Mouse (Mus musculus) urinary bladder, postnatal 25 days (tissue): ENCODE data around the gene Siah2.

Experiments
- DNase-seq: peaks from one replicate; pipeline ENCODE4 v3.0.0; 2022; ENCODE audit warnings: low spot score

The Siah2 gene

DNA sequence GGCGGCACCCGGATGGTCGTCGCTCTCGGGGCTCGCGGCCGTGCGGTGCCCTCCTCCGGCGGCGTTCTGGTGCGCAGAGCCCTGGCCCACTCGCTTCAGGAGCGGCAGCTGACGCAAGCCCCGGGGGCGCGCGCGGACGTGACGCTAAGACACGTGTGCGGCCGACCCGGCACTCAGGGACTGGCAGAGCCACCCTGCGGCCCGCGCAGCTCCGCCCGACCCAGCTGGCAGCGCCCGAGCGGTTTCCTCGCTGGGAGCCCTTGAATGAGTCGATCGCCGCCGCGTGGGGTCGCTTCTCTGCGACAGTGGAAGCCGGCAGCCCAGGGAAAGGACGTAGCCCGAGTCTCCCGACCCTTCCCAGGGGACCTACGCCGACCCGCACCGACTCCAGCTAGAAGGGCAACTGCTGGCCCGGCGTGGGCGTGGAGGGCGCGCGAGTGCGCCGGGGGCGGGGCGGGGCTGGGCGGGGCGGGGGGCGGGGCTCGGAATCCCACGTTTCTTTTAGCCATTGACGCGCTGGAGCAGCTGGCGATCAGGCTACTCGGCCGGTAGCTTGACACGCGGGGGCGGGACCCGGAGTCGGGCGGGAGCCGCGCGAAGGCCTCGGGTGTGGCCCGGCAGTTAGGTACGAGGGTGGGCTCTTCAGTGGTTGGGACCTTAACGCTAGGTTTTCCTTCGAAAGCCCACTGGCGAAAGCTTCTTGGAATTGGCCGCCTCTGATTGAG lies at the start of gene Siah2:
TSS of gene Siah2 (minus strand) at position 404 of the 725 bp plus-strand sequence.
- peak; percentile 81 for DNase-seq

- DNase-seq, result no peak
These were observed 47.3 kb upstream of the Siah2 start for GRCm38 (mm10) chr3:58739536-58739935.

- DNase-seq, result no peak
These were observed 46.3 kb upstream of the Siah2 start for GRCm38 (mm10) chr3:58738346-58739089.

DNA sequence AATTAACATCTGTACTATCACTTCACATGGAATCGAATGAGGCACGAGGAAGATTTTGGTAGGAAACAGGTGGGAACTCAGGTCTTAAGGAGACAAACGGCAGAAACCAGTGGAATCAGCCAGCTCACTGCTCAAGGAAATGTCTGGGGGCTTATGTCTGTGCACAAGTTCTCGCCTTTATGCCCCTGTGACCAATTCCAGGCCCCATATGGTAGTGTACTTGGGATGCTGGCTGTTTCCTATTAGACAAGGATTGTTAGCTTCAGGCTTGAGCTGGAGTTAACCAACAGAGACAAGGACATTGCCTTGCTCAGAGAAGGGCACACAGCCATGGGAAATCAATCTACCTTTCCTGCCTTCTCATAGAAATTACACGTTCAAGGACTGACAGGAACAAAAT lies 39.3 kb upstream of the Siah2 start:
- no peak for DNase-seq

GRCm38 (mm10) chr3:58730580-58730979 lies 38.4 kb upstream of the Siah2 start:
- DNase-seq, result no peak

GRCm38 (mm10) chr3:58729549-58729948 lies 37.3 kb upstream of the Siah2 start:
- no peak for DNase-seq

- no peak for DNase-seq
These were observed 35.4 kb upstream of the Siah2 start for GRCm38 (mm10) chr3:58727601-58728000.

DNA sequence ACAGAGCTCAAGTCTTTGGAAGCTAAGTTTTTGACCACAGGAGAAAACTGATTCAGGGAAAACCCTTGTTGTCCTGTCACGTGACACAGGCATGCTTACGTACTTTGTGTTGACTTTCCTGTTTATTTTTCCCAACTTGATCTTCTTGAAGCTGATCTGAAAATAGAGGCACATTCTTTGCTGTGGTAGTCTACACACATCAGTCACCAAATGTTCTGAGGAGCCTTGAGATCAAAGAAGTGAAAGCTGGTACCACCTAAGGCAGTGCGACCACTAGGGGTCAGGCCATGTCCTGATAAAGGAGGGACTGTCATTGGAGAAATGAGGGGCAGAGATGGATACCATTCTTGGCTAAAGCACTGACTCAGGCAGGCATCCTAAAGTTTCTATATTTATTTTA lies 34.8 kb upstream of the Siah2 start:
- no peak for DNase-seq

DNA sequence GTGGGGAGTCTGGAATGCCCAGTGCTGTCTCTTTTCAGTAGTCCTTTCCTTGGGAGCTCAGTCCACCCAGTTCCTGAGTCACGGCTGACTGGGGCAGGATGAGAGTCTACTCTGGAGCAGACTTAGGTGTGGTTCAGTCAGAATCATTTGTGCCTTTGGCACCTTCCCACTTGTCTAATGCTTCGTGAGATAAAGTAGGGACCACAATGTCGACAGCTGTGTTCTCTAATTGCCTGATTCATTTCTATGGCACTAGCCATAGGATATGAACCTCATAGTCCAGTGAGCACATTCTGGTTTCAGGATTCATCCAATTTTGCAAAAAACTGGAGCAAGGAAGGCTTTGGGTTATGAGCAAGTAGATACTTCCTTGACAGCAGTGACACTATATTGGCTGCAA lies 34.2 kb upstream of the Siah2 start:
- DNase-seq, result no peak

- DNase-seq, result no peak
These were observed 32.6 kb upstream of the Siah2 start for GRCm38 (mm10) chr3:58724815-58725214.

GRCm38 (mm10) chr3:58723656-58724055 lies 31.5 kb upstream of the Siah2 start:
- no peak for DNase-seq

GRCm38 (mm10) chr3:58719461-58720230 lies 27.4 kb upstream of the Siah2 start:
- no peak for DNase-seq

GRCm38 (mm10) chr3:58716705-58717104 lies 24.5 kb upstream of the Siah2 start:
- no peak for DNase-seq

DNA sequence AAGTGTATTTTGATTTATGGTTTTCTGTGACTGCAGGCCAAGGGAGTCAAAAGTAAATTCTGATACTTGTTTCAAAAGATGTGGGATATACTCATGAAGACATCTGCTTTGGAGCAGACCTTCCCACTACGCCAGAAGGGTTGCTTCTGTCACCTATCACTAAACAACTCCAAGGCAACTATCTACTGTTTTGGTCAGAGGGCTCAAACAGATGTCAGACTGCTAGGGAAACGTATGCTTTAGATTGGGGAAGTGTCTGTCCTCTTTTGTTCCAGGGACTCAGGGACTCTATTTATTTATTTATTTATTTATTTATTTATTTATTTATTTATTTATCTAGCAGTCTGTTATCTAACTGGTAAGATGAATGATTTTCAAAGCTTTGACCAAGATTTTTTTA lies 22.6 kb upstream of the Siah2 start:
- no peak for DNase-seq

DNA sequence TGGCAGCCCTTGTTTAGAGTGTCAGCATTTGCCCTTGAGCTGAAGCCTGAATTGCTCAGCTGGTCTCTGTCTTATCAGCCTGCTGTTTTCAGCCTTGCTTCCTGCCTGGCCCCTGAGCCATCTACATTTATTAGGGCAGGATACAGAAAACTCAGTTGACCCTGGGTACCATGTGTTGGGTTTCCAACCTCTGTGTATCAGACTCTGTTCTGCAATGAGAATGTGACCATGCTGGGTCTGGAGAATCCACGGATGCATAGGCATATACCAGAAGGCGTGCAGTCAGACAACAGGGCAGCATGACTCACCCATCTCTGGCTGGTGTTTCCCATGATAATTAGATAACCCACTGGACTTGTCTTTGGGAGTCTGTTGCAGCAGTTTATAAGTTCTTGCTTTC lies 21.8 kb upstream of the Siah2 start:
- DNase-seq, result no peak

DNA sequence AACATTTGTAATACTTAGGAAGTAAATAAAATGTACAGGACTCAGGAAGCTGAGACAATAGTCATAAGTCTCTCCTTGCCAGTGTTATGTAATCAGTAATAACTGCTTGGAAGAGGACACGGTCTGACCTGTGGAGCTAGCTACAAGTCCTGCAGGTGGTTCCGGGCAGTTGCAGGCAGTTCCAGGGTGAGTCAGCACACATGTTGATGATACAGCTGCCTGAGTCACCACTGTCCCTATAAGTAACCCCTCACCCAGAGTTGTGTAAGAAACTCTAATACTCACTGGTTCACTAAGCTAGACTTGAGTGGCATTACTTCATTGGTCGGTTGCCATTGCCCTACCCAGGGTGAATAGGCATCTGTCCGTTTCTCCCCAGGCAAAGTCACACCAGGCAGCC lies 21.0 kb upstream of the Siah2 start:
- DNase-seq, result no peak

DNA sequence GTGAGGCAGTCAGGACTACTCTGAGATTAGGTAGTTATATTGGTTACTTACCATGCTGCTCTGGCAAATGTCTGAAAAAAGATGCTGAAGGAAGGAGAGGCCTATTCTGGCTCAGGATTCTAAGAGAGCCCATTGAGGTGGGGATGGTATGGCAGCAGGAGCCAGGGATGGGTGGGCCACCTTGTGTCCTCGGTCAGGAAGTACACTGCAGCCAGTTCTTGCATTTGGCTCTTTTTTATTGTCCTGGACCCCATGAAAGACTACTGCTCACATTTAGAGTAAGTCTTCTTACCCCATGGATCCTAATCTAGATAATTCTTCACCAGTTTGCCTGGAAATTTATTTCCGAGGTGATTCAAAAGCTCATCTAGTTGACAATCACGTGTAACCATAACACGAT lies 12.3 kb upstream of the Siah2 start:
- no peak for DNase-seq

DNA sequence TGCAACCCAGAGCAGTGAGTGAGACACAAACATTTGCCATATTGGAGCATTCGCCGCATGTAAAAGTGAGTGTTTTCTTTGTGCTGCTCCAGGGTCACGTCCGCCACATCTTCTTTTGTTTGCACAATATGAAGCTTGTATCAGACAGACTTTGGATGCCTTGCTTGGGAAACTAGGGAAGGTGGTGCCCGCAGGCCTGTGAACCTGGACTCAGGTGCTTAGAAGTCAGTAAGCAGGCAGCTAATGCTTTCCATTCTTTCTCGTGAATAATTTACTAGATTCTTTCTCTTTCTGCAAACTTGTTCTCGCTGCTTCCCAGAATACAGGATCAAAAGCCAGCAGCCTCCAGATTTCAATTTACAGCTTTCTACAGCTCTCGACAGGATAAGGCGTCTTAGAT lies 11.5 kb upstream of the Siah2 start:
- DNase-seq, result no peak

DNA sequence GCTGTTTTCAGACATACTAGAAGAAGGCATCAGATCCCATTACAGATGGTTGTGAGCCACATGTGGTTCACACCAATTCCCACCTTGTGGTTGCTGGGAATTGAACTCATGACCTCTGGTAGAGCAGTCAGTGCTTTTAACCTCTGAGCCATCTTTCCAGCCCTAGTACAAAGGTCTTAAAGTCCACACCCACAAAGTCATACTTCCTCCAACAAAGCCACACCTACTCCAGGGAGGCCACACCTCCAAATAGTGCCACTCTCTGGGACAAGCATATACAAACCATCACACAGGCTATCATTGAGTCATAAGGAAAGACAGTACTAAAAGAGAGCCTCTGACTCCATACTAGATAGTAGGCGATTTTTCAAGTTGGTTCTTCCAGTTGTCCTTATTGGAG lies 10.1 kb upstream of the Siah2 start:
- DNase-seq, result no peak

DNA sequence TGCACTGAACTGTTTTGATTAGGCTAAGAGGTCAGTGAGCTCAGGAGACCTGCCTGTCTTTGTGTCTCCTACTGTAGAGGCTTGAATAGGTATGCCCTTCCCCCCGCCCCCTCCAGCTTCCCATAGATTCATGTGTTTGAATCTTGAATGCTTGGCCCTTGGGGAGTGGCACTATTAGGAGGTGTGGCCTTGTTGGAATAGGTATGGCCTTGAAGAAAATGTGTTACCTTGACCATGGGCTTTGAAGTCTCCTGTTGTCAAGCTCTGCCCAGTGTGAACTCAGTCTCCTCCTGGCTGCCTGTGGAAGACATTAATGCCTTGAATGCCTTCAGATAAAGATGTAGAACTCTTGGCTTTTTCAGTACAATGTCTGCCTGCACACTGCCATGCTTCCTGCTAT lies 9.2 kb upstream of the Siah2 start:
- DNase-seq, result no peak

DNA sequence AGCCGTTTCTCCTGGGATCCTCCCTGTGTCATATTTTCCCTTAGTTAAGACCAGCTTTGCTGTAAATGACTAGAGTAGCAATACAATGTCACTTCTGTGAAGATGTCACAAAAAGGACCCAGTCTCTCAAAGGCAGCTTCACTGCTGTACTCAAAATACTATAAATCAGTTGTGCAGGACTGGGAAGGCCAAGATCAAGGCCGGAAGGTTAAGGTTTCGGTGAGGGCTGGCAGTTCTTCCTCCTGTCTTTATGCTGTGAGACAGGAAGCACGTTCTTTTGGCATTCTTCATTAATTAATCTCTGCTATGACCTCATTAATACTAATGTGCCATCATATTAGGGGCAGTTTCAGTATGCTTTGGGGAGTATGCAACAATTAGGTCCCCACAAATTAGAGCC lies 5.7 kb upstream of the Siah2 start:
- no peak for DNase-seq

DNA sequence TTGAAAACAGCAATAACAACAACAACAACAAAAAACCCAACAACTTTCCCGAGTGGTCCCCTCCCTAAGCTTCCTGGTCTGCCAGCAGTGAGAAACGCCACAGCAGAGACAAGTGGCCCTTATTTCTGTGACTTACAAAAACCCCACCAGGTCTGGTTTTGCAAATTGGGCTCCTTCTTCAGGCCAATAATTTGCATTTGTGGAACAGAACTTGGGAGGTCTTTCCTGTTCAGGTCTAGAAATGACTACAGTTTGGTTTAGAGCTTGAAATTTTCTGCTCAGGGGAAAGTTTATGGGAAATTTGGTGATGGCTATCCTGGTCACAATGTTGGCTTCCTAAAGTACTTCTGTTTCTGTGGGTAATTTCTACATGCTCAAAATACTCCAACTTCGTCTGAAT lies 4.6 kb upstream of the Siah2 start:
- no peak for DNase-seq

DNA sequence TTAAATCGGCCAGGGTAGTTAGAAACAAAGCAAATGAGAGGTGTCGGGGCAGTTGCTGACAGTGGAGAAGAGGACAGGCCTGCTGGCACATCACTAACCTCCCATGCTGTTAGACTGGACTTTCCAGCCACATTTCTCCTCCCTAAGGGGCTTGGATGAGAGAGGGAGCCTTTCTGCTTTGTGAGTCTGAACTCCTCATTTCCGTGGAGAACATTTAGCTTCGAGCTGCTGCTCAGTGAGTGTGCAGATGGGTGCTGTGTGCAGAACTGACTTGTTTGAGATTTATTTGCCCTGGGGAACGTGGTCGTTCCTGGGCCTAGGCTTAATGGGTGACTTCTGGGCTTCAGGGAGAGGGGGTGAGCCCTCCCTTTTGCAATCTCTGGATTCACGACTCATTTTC lies 3.3 kb upstream of the Siah2 start:
- no peak for DNase-seq
